Mouse (Mus musculus): ENCODE results near the gene Gna15.

The Gna15 gene

GRCm38 (mm10) chr10:81494260-81495041 lies 29.6 kb downstream of the Gna15 start:
- DNase-seq: no peak

DNA sequence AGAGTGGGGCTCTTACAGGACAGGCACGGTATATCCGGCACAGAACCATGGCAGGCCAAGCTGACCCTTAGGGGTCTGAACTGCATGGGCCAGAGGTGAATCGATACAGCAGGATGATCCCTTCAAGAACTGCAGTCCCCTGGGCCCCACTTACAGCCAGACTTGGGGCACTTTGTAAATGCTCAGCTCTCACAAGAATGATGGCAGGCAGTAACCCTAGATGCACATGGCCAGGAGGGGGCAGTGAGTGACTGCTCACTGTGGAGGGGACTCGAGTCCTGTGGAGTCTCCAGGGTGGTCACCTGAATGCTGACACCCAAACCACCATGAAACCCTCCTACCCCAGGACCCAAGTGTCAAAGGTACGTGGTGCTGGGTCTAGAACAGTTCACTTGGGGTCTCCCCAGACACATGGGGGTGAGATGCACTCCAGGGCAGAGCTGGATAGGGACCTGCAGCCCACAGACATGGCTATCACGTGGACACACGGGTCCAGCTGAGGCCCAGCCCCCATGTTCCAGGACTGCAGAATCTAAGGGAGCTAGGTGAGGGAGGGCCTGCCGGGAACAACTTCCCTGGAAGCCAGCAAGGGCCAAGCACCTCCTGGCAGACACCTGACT lies 30.3 kb downstream of the Gna15 start:
- peak in 1 of 2 experiments; percentile 49 for DNase-seq

GRCm38 (mm10) chr10:81492606-81493240 lies 31.3 kb downstream of the Gna15 start:
- DNase-seq: no peak

DNA sequence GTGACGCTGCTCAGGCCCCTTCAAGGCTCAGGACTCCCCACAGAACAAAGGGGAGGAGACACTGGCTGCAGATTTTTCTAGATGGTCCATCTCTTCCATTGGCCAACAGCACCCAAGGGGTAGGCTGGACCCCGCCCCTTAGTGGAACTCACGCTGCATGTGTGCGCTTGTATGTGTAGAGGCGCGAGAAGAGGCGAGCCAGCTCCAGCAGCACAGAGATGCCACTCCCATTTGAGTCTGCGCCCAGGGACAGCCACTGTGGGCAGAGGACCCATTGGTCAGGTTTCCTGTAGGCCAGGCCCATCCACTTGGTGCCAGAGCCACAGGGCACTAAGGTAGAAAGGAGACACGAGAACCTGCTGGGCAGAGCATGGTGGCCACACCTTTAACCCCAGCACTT lies 33.0 kb downstream of the Gna15 start:
- no peak for DNase-seq

DNA sequence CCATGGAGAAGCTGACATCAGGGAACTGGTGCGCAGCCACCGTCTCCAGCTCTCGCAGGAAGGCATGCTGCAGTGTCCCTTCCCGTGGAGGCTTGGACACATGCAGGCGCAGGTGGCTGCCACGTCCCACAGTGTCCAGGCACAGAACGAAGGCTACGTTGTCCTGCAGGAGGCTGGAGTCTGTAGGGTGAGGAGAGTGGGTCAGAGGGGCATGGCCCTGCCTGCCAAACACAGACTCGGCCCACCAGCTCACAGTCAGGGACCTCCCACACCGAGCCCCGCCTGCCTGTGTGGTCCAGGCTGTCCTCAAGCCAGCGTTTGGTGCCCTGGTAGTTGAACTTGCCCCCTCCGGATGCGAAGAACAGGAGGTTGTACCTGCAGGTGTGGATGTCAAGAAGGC lies 34.1 kb downstream of the Gna15 start:
- DNase-seq: no peak

GRCm38 (mm10) chr10:81488081-81488480 lies 35.9 kb downstream of the Gna15 start:
- DNase-seq: no peak

DNA sequence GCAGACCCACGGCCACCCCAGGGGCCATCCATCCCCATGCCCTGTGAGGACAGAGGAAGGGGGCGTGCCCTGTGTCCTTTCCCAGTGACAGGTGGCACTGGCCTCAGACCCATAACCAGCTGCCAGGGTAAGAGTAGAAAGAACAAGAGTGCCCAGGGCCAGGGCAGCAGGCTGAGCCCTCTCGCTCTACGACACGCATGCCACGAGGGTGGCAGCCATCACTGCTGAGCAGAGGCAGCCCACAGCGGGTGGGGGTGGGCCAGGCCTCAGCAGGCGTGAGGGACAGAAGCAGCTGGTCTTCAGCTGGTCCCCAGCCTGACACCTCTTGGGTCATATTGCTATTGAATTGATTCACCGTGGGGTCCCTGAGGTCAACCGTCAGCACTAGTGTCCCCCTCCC lies 37.5 kb downstream of the Gna15 start:
- no peak for DNase-seq

DNA sequence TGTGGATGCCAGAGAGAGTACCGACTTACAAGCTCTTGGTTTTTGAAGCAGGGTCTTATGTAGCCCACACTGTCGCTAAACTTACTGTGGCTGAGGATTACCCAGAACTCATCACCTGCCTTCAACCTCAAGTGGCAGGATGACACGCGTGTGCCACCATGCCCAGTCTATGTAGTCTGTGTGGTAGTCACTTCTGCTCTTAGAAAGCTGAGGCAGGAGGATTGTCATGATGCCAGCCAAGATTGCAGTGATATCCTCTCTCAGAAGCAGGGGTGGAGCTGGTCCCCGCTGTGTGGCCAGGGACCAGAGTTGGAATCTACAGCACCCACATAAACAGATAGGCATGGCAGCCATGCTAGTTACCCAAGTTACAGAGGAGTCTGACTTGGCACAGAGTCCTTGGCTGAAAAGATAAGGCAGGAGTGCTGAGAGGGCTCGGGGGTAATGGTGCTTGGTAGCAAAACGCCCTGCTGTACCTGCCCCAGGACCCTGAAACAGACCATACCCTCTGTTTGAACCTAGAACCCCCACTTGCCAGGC lies 38.5 kb downstream of the Gna15 start:
- DNase-seq: no peak

- DNase-seq: no peak
Observed at GRCm38 (mm10) chr10:81485060-81485449, 39.0 kb downstream of the Gna15 start.

GRCm38 (mm10) chr10:81484441-81485059 lies 39.5 kb downstream of the Gna15 start:
- no peak for DNase-seq

DNA sequence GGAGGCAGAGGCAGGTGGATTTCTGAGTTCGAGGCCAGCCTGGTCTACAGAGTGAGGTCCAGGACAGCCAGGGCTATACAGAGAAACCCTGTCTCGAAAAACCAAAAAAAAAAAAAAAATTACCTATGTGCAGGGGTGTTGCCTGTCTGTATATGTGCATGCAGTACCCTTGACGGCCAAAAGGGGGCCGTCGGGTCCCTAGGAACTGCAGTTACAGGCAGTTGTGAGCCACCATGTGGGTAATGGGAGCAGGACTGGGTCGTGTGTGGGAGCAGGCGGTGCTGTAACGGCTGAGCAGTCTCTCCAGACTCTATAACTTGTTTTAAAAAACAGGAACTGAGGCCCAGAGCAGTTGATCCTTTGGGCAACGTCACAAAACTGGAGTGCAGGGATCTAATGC lies 40.0 kb downstream of the Gna15 start:
- DNase-seq: no peak

- peak in 1 of 2 experiments; percentile 69 for DNase-seq
Observed at GRCm38 (mm10) chr10:81482533-81482889, 41.5 kb downstream of the Gna15 start, which contains the start of gene Celf5. TSS of gene Celf5 (minus strand) at chr10:81482709.

- no peak for DNase-seq
Observed at GRCm38 (mm10) chr10:81481605-81482532, 42.2 kb downstream of the Gna15 start.

- no peak for DNase-seq
Observed at GRCm38 (mm10) chr10:81474461-81474860, 49.6 kb downstream of the Gna15 start.

- DNase-seq: no peak
Observed at GRCm38 (mm10) chr10:81473003-81473451, 51.0 kb downstream of the Gna15 start.

GRCm38 (mm10) chr10:81472403-81473002 lies 51.5 kb downstream of the Gna15 start:
- DNase-seq: no peak

GRCm38 (mm10) chr10:81470454-81470853 lies 53.6 kb downstream of the Gna15 start:
- no peak for DNase-seq

- DNase-seq: peak in 1 of 2 experiments; percentile 1
Observed at GRCm38 (mm10) chr10:81469253-81469652, 54.8 kb downstream of the Gna15 start.

GRCm38 (mm10) chr10:81467670-81468235 lies 56.3 kb downstream of the Gna15 start:
- DNase-seq: peak in 1 of 2 experiments; percentile 3

DNA sequence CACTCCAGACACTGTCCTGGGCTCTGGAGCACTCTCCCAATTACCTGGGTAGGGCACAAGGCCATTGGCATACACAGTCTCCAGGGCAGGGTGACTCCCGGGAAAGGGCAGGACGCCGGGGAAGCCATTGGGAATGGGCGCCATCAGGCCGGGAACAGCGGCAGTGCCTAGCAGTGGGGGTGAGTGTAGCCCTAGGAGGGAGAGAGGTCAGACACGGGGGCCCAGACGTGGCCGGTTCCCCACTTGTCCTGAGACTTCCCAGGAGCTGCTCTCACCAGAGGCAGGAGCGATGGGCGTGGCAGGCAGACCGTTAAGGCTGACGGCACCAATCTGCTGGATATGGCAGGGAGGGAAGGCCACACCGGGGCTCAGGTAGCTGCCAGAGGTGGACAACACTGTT lies 57.1 kb downstream of the Gna15 start:
- DNase-seq: peak in 1 of 2 experiments; percentile 7

- no peak for DNase-seq
Observed at GRCm38 (mm10) chr10:81466066-81466465, 58.0 kb downstream of the Gna15 start.

Measured in spleen, adult 18-20 months (tissue).